Mouse (Mus musculus) kidney, adult 10 weeks (tissue): ENCODE data around the gene Fam118b. TPM values are rescaled to one million over a fixed set of nuclear protein-coding genes. Genes with fewer than 3 reads are reported as not detected.

Experiments
- polyA plus RNA-seq: library from polyadenylated mRNA; stranded (reverse); fragments of 350-450 nt; fragmentation: Illumina TruSeq; extraction: RNeasy Lipid Tissue Mini Kit (QIAGEN cat#74804); gene quantifications from one replicate; pipeline ENCODE4 v1.2.3, GENCODE M21; 2014; ENCODE audit warnings: low read depth, low replicate concordance

Gene Fam118b
- 13.2 TPM for polyA plus RNA-seq

GRCm38 (mm10) chr9:35267146-35267975 lies at the start of gene Fam118b, which contains the start of gene Rpusd4:
Gene Fam118b (minus strand): TSS chr9:35267805.
Gene Rpusd4 (plus strand): TSS chr9:35267865.

GRCm38 (mm10) chr9:35210542-35211474 lies 56.8 kb downstream of the Fam118b start, which contains the start of gene Foxred1:
Gene Foxred1 (minus strand): TSS chr9:35211055.

GRCm38 (mm10) chr9:35199772-35200471 lies 67.7 kb downstream of the Fam118b start, which contains the start of the genes Srpr and Tirap:
Gene Srpr (plus strand): TSS chr9:35200175.
Gene Tirap (minus strand): TSS chr9:35200291.

GRCm38 (mm10) chr9:35175251-35176123 lies 92.1 kb downstream of the Fam118b start, which contains the start of gene Dcps:
Gene Dcps (minus strand): TSS chr9:35176061.

Other genes with a start within 250 kb of the Fam118b start
- 22.0 TPM for gene St3gal4, start 148.5 kb downstream of the Fam118b start, polyA plus RNA-seq
- 14.3 TPM for gene Dcps, start 91.7 kb downstream of the Fam118b start, polyA plus RNA-seq
- 295 TPM for gene Srpr, start 67.6 kb downstream of the Fam118b start, polyA plus RNA-seq
- gene Tirap, start 67.5 kb downstream of the Fam118b start, polyA plus RNA-seq, result 7.5 TPM
- gene Foxred1, start 56.8 kb downstream of the Fam118b start, polyA plus RNA-seq, result 18.3 TPM
- gene Rpusd4, start 60 bp upstream of the Fam118b start, polyA plus RNA-seq, result 6.0 TPM
- 5.1 TPM for gene Cdon, start 153.3 kb upstream of the Fam118b start, polyA plus RNA-seq